ENCODE assay signal across 19 mouse cellular contexts in the genomic region with DNA sequence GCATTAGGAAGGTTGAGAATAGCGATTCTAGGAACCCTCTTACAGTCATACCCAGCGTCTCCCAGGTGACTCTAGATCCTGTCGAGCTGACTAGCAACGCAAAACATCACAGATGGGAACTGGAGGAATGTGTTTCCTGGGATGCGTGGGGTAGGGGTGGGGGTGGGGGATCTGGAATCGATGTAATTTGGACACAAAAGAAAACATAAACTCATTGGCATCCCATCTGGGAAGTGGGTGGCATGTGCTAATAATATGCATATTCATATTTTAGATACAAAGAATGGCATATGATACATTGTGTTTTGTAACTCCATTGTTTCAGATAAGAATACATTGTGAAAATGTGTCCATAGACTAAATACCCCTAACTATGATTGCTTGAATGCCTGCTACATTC.
A peak's percentile ranks its signal among the peaks of the same experiment; 100 is the strongest.
DNase-seq lines count a peak whose midpoint lies in the region; TF ChIP-seq lines count a peak whose summit lies in the region.
"Had no signal": no experiment of that assay in that cellular context is flagged by ENCODE, and none has a peak within 500 bp of the region (broad histone marks: within the 10 kb centered on the region; RNA-seq: fewer than 3 reads in every experiment).

No protein-coding gene starts in this region.

- H3K27ac ChIP-seq in layer of hippocampus, adult 2 months = peak overlapping the region; percentile 78
- H3K27ac ChIP-seq: embryonic facial prominence, embryonic 12.5 days; embryonic facial prominence, embryonic 15.5 days; gastrocnemius, adult 2 months; hindbrain, embryonic 12.5 days; hindbrain, embryonic 15.5 days had no signal

- TF ChIP-seq CTCF in layer of hippocampus, adult 2 months (conservative IDR thresholded peaks at IDR 0.05) = no peak

- H3K4me3 ChIP-seq in layer of hippocampus, adult 2 months = no peak overlapping the region
- H3K4me3 ChIP-seq: embryonic facial prominence, embryonic 12.5 days; embryonic facial prominence, embryonic 15.5 days; gastrocnemius, adult 2 months; hindbrain, embryonic 12.5 days; hindbrain, embryonic 15.5 days had no signal

- DNase-seq in right cerebral cortex, adult 18-20 months = peak; percentile 15
- DNase-seq in right cerebral cortex, postnatal 36 days (ENCODE audit: low spot score in 2 of 2) = no peak
- DNase-seq in layer of hippocampus, adult 2 months (ENCODE audit: low spot score in 2 of 2) = peak; percentile 63 to 65
- peak; percentile 59 for DNase-seq in layer of hippocampus, adult 9-10 months (ENCODE audit: low spot score)
- DNase-seq in urinary bladder, adult 2 months (ENCODE audit: low spot score) = no peak
- no peak for DNase-seq in embryo, embryonic 11 days
- DNase-seq: adrenal gland, adult 8-10 months; adrenal gland, postnatal 25 days; cerebellum, adult 18-20 months; cerebellum, adult 9-10 months; cerebellum, postnatal 14 days; forebrain, postnatal 0 days; gastrocnemius, adult 2 months; gastrocnemius, postnatal 14 days; heart, adult 11 months had no signal

Comparison
In these comparisons a context has a peak if more than half of its experiments do, and no peak if none do; other contexts are left out.
1. DNase-seq: peak in right cerebral cortex, adult 18-20 months (single experiment), layer of hippocampus, adult 2 months (2 of 2) and layer of hippocampus, adult 9-10 months (single experiment); none in right cerebral cortex, postnatal 36 days (0 of 2), urinary bladder, adult 2 months (single experiment) and embryo, embryonic 11 days (single experiment).